Mouse (Mus musculus): ENCODE measurements around the gene Hic1.
A peak's percentile ranks its signal among the peaks of the same experiment; 100 is the strongest.
"Not testable (repeated sequence)": the region's sequence is repeated elsewhere in the genome, so short reads cannot be mapped to it uniquely, and the experiment has no call there.

Hic1 gene

DNA sequence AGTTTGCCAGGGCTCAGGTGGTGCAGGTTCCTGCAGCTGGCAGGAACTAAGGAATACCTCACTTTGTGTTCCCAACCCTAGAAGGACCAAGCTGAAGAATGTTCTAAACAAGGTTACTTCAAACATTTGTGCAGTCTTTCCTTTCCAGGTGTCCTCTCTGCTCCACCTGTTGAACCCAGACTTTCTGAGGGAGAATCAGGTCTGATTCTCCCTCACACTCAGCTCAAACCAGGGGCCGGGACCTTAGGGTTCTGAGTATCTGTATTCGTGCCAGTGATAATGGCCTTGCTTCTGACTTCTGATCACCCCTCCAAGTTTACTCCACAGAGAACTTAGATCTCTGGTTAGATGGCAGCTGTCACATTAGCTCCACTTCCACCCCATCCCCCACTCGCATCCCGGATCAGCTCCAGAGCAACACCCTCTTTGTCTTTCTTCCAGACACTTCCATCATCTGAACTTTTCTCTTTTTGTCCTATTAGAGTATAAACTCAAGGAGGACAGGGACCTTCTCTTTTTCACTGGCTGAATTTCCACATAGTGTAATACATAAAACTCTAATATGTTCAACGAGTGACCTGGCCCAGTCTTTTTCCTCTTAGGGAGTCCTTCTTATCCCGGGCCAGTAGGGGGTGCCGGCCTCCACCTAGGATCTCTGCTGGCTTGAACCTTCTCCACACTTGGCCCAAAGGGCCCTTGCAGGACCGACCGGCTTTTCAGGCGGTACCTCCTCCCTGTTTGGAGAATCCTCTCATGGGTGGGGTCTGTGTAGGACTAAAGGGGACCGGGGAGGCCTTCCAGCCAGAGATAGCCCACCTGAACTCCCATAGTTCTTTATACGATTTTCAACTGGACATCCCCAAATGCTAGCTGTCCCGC, 23.3 kb upstream of the Hic1 start:
- peak; percentile 73 for DNase-seq

DNA sequence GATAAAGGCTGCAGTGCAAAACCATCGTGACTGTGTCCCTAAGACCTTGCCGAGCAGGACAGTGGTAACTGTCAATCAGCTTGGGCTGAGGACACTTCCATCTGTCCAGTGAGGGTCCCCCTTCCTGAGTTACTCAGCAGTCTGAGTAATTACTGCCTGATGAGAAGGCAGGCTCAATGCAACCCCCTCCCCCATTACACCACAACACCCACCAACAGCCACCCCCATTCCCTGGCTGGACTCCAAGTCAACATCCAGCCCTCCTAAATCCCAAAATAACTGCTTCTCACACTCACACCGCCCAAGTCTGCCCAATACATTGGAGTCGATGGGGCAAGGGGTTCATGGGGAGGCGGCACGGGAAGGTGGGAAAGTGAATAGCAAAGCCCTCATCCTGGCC, 22.5 kb upstream of the Hic1 start:
- DNase-seq: no peak

DNA sequence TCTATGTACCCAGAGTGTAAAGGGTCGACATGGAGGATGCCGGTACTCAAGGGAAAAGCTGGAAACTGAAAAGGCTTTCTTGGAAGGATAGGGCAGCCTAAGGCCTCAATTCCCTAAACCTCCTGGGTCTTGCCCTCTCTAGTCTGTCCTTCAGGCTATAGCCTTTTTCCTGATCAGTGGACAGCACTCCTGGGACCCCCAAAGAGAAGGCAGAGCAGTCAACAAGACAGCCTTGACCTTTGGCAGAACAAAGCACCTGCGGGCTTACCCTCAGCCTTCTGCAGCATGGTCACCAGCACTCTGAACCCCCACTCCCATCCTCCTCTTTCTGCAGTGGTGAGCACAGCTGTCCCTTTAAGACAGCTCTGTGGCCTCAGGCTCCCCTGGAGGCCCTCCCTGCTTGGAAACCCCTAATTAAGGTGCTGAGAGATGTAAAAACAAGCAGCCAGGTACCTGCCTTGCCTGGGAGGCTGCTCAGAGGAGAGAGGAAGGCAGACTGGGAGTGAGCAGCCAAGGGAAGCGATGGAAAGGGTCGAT, 21.7 kb upstream of the Hic1 start, which contains the start of gene Dph1:
Gene Dph1 (minus strand): TSS at position 337 of the 537 bp plus-strand sequence.
- DNase-seq: no peak

DNA sequence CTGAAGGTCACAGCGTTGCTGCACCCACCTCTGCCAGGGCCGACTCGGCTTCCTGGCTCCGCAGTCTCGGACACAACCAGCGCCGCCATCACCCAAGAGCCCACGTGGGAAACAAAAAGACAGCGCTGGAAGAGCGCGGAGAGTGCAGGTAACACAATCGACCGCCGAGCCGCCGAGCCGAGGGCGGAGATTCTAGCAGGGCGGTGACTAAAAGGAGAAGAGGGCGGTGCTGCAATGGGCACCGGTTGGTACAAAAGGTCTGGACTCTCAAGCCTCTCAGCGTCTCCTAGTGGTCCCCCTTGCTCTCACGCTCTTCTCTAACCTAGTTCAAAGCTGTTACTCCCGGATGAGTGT, 21.0 kb upstream of the Hic1 start:
- peak; percentile 74 for DNase-seq

DNA sequence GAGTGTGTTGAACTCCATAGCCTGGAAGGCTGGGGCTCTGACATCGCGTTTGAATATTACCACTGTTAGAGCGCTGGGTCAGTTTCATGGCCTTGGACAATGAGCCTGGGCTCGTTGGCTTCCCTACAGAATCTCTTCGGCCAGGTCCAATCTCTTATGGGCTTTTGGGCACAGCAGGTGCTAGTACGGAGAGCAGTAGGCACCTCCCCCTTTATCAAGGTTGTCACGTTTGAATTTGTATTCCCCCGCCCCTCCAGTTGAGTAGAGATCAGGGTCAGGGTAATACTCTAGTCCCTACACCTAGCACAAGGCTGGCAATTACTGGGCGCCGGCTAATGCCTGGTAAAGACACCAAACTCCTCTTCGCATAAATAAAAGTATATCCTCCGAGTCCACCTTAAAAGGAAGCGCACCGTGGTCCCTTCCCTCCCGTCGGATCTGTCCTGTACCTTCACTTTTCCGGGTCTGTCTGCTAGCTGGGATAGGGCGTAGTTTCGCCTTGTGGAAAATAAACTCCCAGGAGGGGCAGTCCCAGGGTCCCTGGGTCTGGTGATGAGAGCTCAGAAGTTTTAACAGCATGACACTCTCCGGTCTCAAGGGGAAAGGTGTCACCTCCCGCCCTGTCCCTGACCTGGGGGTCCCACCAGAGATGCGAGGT, 20.5 kb upstream of the Hic1 start:
- no peak for DNase-seq

DNA sequence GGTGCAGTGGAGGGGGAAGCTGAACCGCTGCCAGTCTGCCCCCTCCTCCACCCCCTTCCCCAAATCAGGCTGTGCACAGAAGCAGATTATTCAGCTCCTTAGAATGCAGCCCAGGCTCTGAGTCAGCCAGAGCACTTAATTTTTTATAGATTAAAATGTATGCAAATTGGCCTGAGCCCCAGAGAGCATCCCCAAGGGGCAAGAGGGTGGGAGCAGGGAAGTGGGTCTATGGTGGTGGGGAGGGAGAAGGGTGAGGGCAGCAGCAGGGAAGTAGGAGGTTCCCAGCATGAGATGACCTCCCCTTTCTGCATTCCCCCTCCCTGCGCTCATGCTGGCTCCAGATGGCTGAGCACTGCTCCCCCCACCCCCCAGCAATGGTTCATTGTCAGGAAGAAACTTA, 15.7 kb upstream of the Hic1 start:
- no peak for DNase-seq

DNA sequence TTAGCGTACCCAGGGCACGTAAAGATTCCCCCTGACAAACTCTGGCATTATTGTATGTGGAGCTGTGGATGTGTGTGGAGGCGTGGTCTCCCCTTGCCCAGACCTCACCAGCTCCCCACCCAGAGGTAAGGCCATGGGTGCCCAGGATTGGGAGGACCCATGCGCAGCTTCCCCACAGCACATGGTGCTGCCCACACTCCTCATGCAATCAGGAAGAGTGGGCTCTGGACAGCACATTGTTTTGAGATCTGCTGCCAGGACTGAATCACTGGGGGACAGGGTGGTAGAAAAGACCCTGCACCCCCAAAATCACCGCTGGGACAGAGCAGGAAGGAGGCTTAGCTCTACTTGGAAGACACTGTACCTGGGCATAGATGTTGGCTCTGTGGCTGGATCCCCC, 15.3 kb upstream of the Hic1 start:
- no peak for DNase-seq

DNA sequence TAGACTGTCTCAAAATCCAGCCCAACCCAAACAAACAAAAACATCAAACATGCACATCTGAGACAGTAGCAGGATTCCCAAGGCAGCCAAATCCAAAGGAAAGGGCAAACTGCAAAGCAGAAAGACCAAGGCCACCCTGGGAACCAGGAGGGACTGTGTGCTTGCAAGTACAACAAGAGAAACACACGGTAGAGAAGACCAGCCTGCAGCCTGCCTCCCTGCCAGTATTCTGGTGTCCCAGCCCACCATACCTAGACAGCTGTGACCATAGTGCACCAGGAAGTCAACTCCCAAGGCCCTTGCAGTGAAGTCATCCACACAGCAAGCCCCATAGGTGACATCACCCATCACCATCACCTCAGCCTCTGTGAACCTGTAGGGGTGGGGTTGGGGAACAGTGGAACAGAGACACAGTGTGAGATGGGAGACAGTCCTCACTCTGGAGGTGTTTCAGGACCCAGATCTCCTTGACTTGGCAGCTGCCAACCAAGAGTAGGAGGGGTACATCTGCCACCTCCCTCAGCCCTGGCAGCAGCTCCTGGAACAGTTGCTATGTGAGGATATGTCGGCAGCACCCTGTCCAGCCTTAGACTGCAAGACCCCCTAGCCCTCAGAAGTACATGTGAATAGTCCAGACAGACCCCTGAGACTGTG, 14.7 kb upstream of the Hic1 start:
- DNase-seq: no peak

DNA sequence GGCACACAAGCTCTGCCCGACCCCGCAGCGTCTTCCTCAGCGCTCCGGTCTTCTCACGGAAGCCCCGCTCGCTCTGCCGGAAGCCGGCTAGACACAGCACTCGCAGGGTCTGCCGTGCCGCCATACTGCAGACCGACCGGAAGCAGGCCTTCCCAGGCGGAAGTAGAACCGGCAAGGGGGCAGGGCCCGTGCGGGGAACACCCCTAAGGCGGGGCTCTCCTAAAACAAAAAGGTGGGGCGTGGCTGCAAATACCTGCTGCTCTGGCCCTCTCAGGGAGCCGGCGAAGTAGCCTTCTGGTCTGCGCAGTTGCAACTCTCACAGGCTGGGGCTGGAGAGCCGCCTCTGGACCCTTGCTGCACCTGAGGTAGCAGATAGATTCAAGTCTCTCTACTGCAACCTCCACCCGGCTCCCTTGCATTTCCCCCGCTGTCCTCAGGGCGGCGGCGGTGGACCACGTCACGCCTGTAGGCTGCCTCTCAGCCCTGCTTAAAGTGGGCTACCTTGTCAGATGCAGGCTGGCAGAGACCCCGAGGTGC, 9.4 kb upstream of the Hic1 start, which contains the start of gene Ovca2:
Gene Ovca2 (minus strand): TSS at position 164 of the 537 bp plus-strand sequence.
- peak; percentile 92 for DNase-seq

DNA sequence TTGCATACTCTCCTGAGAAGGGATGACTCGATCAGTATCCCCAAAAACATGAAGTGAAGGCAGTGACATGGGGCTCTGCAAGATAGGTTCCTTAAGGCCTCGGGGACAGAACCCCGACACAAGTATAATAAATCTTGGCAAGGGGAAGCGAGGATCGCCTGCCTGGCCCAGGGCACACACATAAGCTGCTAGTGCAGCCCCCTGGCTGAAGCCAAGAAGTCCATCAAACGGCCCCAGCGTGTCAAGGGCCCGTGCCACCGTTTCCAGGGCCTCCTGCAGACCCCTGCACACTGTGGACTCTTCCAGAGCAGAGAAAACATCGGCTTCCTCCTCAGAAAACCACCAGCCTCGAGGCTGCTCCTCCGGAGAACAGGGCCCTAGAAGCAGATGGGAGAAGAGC, 8.7 kb upstream of the Hic1 start:
- DNase-seq: no peak

DNA sequence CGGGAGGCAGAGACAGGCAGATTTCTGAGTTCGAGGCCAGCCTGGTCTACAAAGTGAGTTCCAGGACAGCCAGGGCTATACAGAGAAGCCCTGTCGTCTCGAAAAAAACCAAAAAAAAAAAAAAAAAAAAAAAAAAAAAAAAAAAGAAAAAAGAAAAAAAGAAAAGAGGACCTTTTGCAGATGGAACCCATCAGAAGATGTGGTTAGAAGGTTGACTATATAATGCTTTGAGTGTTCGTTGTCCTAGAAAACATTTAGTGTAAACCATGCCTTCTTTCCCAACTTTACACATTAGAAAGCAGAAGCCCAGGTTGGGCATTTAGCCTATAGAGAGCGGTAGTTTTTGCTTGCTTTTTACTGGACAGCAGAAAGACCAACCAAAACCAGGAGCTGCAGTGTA, 5.3 kb upstream of the Hic1 start:
- DNase-seq: not testable (repeated sequence)

DNA sequence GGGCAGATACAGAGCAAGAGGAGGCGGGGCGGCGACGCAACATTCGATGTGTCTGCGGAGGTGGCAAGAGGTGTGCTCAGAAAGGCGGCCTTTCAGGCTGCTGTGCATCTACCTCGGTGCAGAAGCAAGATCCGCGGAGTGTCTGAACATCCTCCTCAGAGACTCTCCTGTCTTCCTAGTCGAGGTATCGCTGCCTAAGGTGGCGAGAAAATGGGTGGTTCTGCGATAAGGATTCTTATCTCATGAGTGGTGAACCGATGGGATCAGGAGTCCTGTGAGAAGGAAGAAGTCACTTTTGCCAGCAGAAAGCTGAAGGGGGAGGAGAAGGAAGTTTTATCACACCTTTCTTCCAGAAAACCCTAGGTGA, 4.5 kb upstream of the Hic1 start:
- no peak for DNase-seq

DNA sequence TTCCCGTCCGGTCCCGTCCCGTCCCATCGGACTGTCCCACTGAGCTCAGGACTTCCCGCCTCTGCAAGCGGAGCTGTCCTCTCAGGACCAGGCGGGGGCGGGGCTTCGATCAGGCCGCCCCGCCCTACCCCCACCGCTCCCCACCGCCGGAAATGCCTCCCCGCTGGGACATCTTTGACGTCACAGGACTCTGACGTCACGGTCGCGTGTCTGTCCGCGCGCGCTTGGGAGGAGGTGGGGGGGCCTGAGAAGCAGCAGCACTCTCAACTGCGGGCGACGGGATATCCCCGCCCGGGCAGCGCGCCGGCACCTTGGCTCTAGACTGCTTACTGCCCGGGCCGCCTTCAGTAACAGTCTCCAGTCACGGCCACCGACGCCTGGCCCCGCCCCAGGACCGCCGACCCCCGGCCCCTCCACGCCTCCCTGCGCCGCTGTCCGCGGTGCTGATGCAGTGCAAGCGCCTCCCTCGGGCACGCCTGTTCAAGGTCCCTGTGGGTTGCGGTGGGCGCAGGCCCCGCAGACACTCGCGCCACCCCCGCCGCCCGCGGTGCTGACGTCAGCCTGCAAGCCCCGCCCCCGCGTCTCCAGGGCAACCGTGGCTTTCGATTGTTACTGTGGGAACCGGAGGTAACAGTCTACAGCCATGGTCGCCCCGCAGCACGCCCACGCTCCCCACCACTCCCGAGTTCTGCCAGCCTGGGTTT, 3.9 kb upstream of the Hic1 start:
- DNase-seq: peak; percentile 97

DNA sequence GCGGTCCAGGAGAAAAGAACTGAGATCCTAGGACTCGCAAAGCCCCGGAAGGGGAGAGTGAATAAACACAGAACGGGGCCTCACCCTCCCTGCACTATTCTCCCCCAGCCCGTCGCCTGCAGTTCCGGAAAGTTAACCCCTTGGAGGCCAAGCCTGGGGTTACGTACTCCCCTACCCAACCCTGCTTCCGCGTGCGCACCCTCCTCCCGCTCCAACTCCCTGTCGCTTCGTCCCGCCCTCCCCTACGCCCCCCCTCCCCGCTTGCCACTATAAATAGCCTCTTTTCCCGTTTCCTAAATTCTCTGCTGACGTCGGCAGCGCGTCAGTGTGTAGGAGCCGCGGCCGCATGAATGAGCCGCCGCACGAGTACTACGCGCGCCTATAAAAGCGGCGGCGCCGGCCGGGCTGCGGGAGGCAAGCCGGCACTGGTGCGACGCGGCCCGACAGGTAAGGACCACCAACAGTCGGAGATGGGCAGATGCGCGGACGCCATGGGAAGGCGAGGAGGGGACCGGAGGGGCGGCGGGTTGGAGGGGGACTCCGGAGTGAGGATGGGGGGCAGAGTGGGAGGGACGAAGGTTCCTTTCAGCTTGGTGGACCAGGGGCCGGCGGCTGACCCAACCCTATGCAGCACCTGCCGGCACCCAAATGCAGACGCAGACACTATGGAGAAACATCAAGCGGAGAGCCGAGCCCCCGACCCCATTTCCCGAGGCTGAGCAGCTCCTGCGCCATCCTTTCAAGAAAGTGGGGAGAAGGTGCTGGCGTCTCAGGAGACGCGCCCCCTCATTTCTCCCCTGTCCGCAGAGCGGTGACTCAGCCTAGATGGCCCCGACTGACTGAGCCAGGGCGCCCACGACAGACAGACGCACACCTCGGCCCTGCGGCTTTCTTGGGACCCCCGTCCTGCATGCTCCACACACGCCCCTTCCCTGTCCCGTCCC, 3.1 kb upstream of the Hic1 start:
- DNase-seq: peak; percentile 71

DNA sequence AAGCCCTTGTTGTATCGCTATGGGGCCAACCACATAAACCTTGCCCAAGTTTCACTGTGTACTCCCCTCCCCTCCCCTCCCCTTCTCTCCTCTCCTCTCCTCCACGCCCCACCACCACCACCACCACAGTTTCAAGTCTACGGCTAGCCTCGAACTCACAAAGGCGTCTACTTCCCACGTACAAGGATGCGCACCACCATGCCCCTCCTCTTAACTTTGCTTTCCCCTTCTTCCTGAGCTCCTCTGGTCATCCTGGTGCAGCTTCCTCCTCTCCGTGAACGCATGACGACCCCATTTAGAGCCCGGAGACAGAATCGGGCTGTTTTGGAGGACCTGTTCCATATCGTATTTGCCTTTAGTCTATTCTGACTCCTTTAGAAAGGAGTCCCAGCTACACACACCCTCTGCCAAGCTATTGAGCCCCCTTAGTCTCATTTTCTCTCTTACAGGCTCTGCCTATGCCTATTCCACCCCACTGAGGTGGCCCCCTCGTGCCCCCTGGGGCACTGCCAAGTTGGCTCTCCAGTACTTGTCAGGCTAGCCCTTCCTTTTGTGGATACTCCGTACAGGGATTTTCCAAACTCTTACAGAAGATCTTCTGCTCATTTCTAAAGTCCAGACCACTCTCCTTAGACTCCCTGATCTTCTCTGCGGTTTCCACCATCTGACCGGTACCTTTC, 2.0 kb upstream of the Hic1 start:
- DNase-seq: no peak

DNA sequence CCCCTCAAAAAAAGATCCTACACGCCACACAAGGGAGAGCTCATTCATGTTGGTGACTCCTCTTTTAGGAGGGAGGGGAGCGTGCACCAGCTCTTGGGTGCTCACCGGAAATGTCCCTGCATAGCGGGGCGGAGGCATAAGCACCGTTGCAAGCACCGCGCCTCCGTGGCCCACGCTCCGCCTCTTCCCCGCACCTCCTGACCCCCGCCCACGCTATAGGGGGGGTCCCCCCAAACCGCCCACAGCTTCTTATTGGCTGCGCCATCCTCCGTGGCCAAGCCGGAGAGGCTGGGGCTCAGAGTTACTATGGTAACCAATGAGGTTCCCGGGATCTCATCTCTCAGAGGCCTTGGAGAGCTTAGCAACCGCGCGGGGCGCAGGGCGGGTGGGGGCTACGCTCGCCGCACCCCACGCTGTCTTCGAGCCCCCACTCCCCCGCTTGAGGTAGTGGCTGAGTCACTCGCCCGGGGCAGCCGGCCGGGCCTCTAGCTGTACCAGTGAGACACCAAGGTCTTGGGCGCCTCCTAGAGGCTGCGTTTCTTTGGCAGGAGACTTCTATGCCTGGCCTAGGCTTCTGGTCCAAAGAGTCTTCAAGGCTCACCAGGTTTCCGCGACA, 925 bp upstream of the Hic1 start:
- DNase-seq: peak; percentile 91

DNA sequence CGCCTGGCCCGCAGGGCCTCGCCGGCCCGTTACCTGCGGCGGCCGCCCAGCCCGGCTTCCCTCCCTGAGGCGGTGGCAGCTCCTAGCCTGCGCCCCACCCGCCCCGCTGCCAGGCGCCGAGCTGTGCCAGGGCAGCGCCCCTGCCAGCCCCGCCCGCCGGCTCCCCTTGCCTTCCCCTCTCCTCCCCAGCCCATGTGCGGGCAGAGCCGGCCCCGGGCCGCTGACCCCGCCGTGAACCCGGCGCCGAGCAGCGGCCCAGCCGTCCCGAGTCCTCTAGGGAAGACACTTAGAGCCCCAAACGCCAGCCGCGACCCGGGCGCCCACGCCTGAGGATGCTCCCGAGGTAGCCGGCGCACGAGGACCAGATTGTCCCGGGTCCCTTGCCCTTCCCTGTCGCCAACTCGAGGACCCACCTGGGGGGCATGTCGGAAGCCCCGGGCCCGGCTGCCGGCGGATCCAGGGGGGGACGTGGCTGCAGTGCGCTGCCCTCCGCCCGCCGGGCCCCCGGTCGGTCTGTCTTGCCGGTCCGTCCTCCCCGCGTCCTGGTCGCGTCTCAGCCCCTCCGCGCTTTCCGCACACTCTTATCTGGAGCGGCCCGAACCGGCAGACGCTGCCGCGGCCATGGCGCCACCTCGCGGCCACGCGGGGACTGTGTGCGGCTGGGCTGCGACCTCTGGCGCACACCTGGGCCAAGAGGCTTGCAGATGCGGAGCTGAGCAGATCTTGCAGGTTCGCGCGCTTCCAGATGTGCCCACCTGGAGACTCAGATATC, 543 bp downstream of the Hic1 start:
- peak; percentile 82 for DNase-seq

DNA sequence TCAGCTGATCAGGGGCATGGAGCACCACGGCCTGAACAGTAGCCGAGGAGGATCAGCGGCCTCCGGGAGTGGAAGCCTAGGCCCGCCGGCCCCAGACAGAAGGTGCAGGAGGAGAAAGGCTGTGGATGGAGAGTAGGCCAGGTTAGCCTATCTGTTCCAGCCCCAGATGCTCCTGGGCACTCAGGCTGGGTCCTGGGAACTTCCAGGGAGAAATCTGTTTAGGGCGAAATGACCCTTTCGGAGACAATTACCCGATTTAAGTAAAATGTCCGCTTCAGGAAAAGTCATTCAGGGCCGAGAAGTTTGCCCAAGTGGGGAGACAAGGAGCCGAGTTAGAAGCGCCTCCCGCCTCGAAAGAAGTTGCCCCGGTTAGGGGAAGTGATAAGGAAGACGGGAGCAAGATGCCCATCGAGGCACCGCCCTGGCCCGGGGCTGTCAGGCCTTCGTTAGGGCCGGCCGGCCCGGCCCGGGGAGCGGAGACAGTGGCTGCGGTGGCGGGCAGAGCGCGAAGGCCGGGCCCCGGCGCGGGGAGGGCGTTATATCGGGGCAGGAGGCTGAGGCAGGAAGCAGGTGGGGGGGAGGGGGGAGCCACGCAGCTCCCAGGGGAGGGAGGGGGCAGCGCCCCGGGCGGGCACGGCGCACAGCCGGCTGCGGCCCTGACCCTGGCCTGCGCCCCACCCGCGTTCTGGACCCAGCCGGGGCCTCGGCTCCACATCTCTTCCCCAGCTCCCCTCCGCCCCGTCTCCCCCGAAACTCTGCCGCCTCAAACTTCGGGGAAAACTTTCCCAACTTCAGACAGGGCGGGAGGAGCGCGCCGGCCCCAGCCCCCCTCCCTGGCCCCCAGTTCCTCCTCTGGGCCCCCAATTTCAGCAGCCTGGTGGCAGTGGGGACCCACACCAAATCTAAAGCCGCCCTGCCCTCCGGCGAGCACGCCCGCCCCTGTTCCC, 1.4 kb downstream of the Hic1 start:
- peak; percentile 22 for DNase-seq

Measured in right cerebral cortex, postnatal 4 days (tissue).